Mouse (Mus musculus): ENCODE measurements around the gene Cacng7.

GRCm38 (mm10) chr7:3331581-3332223 lies 1.1 kb upstream of the Cacng7 start:
- TF ChIP-seq CTCF (IDR thresholded peaks at IDR 0.05; ENCODE audit: control insufficient read depth, insufficient read depth, insufficient read length), result no peak
- TF ChIP-seq FOSL1 (IDR thresholded peaks at IDR 0.05; ENCODE audit: insufficient read depth, low read length, poor library complexity, severe bottlenecking), result no peak
- no peak for TF ChIP-seq CEBPB (IDR thresholded peaks at IDR 0.05; ENCODE audit: low read depth)
- no peak for TF ChIP-seq USF1 (IDR thresholded peaks at IDR 0.05; ENCODE audit: low read depth)
- no peak for TF ChIP-seq MAX (IDR thresholded peaks at IDR 0.05)
